Mouse (Mus musculus) liver, postnatal 0 days (tissue): ENCODE measurements at regions not wholly inside any gene's neighbourhood (a gene's known extent, or its start where the extent isn't known, plus 50 kb on each side); places are given as distances from the start of the nearest gene placed in this dataset.
A peak's percentile ranks its signal among the peaks of the same experiment; 100 is the strongest.

Experiments
- CTCF ChIP-seq: sonication (generic); IDR thresholded peaks from 2 replicates; pipeline ENCODE4 v1.5.1; 2016; ENCODE audit warnings: antibody characterized with exemption, low read depth
- EP300 ChIP-seq: IDR thresholded peaks from 2 replicates; pipeline ENCODE4 v1.6.1; 2016; ENCODE audit warnings: antibody characterized with exemption, low read depth, mild to moderate bottlenecking

GRCm38 (mm10) chr13:115219701-115220100 is 117.9 kb upstream of the Itga1 start:
- TF ChIP-seq CTCF (0 out of 2 replicates have a peak, but pooled peaks have one; percentile 16), EP300 (no peak)
